Mouse (Mus musculus) adrenal gland (tissue): ENCODE results near the gene Ndc1.
"Not testable (repeated sequence)": the region's sequence is repeated elsewhere in the genome, so short reads cannot be mapped to it uniquely, and the experiment has no call there.

Source experiments
- intact Hi-C: fragments of 180-260 bp; cut with DNase I; formaldehyde crosslinking; loops from one replicate; pipeline ENCODE4 v1.15.1; 2025
- long read RNA-seq, 2 experiments: library from polyadenylated mRNA; unstranded; transcript quantifications; one replicate each; pipeline ENCODE4 v2.0.0; 2020; ENCODE audit warnings: borderline replicate concordance in 1 of 2; ENCODE audit not compliant: insufficient replicate concordance in 1 of 2

Ndc1 gene
- long read RNA-seq, experiment 1, full-length matches to known transcripts, result 4 of 6 reads
- long read RNA-seq, experiment 1, partial matches to known transcripts, result 0 of 6 reads
- long read RNA-seq, experiment 1, other reads (novel, unspliced or antisense), result 2 of 6 reads
- long read RNA-seq, experiment 2, full-length matches to known transcripts, result 7 of 13 reads
- long read RNA-seq, experiment 2, partial matches to known transcripts, result 2 of 13 reads
- long read RNA-seq, experiment 2, other reads (novel, unspliced or antisense), result 4 of 13 reads

DNA sequence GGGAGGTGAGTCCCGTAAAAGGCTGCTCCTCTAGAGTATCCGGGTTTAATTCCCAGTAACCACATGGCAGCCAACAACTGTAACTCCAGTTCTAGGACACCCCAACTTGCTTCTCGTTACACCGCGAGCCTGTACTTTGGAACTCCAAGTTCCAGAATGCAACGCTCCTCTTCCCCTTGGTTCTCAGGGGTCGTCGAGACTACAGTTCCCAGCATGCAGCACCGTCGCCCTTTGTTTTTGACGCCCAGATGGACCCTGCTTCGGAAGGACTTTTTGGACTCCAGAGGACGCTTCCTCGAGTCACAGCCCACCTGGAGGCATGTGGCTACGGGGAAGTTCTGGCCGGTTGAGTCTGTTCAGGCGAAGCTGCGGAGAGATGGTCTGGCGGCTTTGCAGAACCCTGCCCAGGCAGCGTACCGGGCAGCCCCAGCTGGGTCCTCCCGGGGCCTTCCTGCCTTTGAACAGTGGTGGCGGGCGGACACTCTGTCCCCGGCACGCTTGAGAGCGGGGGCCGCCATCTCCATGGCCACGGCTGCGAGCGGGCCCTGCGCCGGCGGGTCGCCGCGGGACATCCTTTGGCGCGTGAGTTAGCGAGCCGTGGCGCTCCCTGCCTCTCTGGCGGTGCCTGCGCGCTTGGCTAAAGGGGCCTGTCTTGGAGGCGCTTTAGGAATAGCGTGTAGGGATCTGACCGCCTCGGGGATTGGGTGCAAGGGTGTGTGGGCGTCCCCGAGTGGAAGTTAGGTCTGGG, at the start of gene Ndc1:
Gene Ndc1, plus strand, starts transcription at position 218 of the 748 bp plus-strand sequence.
- intact Hi-C loops, result no loop called here

DNA sequence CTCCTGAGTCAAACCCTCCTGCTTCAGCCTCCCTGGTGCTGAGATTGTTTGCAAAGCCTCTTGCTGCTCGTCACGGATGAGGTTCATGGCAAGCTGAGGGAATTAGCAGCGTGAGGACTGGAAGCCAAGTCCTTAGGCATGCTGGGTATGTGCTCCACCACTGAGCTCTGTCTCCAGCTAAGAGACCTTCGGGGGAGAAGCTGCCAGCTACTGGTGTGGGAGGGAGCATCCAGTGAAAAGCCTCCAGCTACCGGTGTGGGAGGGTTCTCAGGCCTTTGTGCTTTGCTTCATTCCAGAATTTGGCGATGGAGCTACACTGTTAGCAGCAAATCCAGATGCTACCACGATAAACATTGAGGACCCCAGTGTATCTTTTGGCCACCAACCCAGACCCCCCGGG, 48.9 kb upstream of the Ndc1 start:
- intact Hi-C loops, result no loop called here

DNA sequence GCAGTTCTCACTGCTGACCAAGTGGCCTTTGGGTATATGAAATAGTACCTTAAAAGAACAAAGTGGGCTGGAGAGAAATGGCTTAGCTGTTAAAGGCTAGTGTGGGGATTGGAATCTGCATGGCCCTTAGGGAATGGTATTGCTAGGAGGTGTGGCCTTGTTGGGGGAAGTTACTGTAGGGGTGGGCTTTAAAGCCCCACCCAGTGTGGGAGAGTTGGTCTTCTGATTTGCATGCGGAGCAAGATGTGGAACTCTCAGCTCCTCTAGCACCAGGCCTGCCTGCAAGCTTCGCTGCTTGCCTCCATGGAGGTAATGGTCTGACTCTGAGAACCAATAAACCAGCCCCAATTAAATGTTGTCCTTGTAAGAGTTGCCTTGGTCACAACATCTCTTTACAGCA, 46.5 kb upstream of the Ndc1 start:
- intact Hi-C loops, result no loop called here

DNA sequence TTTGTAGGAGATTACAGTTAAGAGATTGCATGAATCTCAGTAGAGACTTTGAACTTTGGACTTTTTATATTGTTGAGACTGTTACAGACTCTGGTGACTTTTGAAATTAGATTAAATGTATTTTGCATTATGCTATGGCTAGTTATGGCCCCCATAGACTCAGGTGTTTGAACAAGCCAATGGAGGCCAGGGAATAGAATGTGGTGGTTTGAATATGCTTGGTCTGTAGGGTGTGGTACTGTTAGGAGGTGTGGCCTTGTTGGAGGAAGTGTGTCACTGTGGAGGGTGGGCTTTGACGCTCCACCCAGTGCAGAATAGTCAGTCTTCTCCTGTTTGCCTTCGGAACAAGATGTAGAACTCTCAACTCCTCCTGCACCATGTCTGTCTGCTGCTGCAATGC, 44.5 kb upstream of the Ndc1 start:
- intact Hi-C loops, result no loop called here

DNA sequence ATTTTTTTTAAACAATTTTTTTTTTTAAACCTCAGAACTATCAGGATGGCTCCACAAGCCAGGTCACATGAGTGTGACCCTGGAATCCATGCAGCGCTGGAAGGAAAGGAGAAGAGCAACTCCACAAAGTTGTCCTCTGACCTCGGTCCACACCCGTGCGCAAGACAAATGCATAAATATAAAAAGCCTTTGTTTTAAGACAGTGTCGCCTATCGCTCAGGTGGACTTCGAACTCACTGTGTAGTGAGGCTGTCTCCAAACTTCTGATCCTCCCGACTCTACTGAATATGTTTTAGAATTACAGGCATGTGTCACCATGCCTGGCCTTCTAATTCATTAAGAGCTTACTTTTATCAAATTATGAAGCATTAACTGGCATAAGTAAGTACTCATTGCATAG, 39.1 kb upstream of the Ndc1 start:
- intact Hi-C loops, result no loop called here

DNA sequence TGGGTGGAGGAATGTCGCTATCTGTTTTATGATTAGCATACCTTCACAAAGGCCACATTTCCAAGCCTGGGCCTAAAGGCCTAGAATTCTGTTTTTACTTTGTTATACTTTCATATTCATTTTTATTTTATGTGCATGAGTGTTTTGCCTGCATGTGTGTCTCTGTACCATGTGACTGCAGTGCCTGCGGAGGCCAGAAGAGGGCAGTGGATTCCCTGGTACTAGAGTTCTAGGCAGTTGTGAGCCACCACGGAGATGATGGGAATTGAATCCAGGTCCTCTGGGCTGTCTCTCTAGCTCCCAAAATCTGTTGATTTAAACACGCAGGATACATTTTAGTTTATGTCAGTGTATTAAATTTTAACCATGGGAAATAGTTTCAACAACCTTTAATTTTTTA, 34.1 kb upstream of the Ndc1 start:
- intact Hi-C loops, result no loop called here

DNA sequence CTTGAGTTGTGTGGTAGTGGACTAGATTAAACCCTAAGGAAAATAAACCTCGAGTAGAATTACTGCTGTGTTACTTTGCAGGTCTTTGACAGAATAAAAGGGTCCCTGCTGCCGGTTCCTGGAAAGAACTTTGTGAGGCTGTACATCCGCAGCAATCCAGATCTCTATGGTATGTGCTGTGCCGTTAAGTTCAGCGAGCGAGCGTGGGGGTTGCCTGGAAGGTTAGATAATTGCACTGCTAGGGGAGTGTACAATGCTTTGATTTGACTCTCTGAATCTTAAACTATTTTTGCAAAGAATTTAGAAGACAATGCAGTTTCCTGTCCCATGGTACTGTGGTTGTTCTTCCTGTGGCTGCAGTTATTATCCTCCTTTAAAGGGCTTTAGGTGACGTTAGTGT, 31.2 kb upstream of the Ndc1 start:
- intact Hi-C loops, result no loop called here

DNA sequence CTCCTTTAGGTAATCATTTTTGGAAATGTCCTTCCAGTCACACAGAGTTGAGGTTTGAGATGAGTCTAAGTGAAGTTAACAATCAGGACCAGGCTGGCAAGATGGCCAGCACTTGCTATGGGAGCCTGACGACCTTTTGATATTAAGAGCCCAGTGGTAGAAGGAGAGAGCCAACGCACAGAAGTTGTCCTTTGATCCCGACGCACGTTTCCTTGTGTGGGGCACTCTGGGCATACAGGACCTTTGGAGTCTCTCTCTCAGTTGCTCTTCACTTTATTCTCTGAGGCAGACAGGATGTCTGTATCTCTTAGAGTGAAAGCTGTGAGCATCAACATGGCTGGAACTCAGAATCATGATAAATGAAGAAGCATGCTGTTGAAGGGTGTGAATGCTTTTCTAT, 30.1 kb upstream of the Ndc1 start:
- intact Hi-C loops, result no loop called here

DNA sequence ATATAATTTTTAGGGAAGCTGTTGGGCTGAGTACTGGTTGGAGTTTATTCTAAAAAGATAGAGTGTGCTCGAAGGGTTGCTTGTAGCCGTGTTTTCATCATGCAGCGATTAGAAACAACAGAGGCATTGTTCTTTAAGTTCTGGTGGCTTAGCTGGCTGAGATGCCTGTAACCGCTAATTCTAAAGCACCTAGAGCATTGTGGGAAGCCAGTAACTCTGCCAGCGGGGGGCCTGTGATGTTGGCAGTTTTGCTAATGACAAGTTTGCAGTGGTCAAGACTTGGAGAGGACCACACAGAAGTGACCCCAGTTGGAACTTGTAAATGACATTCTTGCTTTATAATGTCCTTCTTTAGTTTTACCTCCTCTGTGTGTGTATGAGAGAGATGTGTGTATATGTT, 26.2 kb upstream of the Ndc1 start:
- intact Hi-C loops, result loop anchor here (10.0 kb wide), 1 partner anchor 147 kb away; no protein-coding TSS in a partner anchor

DNA sequence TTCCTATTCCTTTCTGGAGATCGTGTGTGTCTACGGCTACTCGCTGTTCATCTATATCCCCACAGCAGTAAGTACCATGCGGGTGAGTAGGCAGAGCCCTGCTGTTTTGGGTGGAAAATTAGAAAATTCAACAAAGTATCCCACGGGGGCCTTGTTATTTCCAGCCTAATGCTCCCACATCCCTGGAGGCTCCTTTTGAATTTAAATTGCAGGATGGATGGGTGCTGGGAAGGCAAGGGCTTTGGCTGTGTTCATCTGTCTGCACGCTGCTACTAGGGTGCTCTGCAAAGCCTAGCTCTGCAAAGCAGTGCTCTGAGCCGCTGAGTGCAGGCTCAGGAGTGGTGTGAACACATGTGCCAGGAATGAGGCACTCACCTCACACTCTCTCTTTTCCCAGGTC, 23.0 kb upstream of the Ndc1 start:
- intact Hi-C loops, result loop anchor here (5.0 to 10.0 kb wide), 2 partner anchors 97 to 150 kb away; no protein-coding TSS in a partner anchor

DNA sequence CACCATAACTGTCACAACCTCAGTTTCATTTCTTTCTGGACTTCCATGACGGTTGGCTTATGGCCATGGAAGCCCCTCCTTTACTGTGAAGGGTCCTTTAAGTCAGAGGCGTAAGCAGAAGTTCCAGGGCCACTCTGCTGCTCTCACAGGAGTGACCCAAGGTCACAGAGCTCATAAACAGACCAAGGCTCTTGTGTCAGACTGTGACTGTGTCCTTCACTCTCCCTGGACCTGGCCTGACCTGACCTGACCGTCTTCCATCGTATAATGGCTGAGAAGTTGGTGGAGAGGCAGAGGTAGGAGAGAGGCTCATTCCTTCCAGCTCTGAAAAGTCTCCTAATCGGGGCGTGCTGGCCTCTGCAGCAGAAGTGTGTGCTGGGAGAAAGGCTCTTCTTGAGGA, 20.4 kb upstream of the Ndc1 start:
- intact Hi-C loops, result loop anchor here (5.0 to 10.0 kb wide), 2 partner anchors 100 to 152 kb away; no protein-coding TSS in a partner anchor

DNA sequence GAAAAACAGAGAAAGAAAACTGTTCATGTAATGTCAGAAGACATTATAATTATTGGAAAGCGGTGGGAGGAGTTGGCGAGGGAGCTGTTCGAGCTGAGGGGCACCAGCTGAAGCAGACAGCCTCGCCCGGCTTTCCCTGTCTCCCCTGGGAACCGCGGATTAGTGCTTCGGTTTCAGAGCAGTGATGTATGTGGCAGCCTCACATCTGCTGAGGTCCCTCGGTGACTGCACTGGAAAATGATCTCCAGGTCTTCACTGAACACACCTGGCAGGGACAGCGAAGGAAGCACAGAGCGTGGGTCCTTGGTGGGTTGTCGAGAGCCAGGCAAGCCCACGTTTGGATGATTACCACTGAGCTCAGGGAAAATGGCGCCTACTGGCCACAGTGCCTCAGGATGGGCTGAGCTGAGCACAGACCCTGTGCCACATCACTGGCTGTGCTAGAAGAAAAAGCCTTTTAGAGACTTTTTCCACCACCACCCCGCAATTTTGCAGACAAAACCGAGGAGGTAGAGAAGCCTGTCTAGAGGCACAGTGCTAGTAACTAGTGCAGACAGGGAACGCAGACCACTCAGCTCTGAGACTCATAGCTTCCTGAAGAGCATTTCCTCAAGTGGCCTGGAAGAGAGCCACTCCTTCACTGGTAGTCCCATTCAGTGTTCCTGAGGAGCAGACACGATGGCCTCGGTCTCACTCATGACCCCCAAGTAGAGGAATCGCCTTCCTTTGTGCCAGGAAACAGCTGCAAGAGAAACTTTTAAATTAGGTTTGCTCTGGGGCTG, 18.9 kb upstream of the Ndc1 start:
- intact Hi-C loops, result loop anchor here (5.0 to 10.0 kb wide), 2 partner anchors 101 to 154 kb away; no protein-coding TSS in a partner anchor

DNA sequence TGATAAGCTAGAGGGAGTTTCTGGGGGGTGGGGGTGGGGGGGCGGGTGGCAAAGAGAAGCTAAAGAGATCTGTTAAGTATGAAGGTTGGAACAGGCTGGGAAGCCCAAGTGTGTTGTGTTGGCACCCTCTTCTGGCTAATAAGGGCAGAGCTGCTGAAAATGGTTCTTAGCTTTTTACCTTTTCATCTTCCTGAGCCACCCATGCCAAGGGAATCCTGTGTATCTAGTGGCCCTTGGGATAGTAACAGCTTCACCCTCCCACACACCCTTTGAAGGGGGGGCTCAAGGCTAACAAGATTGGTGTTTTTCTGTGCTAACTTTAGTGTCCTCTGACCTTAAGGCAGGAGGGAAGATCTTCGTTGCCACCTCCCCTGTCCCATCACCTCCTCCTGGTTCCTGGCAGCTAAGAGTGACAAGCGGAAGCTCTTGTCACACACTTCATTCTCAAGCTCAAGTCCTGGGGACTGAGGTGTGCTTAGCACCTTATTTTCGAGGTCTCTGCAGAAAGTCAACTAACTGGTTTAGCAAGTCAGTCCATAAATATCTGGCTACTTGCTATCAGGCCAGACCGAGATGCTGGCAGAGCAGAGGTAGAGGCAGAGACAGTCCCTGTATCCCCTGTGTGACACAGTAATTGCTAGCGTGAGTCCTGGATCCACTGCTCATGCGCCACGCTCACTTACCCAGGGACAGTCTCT, 18.1 kb upstream of the Ndc1 start:
- intact Hi-C loops, result loop anchor here (5.0 to 10.0 kb wide), 2 partner anchors 102 to 155 kb away; no protein-coding TSS in a partner anchor

DNA sequence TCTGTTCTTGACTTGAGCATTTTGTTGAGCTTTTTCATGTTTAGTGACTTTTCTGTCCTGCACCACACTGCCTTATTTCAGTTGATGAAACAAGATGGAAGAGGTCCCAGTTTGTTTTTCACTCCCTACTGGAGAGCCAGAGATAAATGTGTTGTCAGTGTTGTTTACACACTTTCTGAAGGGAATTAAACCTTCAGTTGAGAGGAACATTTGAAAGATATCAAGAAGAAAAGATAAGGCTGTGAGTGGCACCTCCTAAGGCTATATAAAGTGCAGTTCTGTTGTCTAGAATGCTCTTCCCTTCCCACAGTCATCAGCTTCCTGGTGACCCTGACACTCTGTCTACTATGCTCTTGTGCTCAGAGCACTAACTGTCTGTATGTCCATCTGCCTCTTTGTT, 16.2 kb upstream of the Ndc1 start:
- intact Hi-C loops, result no loop called here

DNA sequence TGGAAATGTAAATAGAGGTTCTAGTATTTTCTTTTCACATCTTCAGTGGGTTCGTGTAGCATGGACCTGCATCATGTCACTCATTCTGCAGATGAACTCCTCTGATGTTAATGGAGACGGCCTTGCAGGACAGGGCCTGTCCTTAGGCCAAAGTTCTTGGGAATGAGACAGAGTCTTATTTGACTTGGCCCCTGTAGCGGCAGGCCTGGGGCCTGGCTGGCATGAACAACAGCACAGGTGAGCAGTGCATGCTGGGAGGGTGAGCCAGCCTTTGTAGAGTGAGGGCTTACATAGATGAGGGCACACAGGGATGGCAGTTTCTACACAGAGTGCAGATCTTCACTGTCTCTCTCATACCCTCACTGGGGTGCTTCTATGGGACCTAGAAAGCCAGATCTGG, 14.0 kb upstream of the Ndc1 start:
- intact Hi-C loops, result no loop called here

DNA sequence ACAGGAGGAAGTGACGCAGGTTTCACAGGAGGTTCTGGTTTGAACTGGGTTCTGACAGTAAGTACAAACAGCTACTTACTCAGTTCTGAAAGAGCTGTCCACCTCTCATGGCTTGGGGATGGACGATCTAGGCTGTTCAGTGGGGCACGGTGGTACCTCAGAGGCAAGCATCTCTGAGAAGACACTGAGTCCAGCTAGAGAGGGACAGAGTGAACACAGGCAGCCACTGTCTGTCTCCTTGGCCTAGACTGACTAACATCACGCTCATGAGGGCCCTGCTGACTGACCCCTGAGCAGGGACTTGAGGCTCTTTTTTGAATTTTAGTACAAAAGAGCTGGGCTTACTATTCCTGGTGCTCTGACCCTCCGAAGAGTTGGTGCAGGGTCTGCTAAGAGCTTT, 13.5 kb upstream of the Ndc1 start:
- intact Hi-C loops, result no loop called here

DNA sequence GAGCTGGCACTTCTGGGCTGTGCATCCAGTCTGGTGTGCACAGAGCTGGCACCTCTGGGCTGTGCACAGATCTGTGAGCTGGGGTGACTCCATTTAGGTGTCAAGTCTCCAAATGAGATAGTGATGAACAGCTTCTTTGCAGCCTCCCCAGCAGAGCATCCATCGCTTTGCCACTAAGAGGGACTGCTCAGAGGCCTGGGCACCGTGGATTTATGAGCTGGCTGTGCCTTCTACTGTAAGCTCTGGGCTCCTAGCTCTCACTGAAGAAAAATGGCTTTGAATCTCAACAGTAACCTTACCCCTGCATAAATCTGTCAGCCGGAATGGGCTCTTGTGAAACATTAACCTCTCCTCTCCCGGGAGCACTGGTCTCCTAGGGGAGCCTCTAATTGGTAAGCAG, 13.0 kb upstream of the Ndc1 start:
- intact Hi-C loops, result no loop called here

DNA sequence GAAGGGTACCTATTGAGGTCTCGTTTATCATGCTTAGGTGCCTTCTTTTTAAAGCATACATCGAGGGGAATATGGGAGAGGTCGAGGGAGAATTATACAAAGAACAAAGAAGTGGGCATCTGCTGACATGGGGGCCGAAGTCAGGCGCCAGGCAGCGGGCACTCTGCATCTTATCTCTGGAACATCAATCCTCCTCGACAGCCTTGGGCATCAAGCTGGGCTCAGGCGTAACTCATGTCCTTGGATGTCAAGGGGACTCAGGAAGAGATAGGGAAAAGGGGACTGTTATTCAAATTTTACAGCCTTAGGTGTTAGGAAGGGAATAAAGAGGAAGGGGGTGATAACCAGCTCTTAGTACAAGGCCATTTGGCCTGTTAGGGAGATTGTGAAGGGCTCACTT, 10.4 kb upstream of the Ndc1 start:
- intact Hi-C loops, result not testable (repeated sequence)

DNA sequence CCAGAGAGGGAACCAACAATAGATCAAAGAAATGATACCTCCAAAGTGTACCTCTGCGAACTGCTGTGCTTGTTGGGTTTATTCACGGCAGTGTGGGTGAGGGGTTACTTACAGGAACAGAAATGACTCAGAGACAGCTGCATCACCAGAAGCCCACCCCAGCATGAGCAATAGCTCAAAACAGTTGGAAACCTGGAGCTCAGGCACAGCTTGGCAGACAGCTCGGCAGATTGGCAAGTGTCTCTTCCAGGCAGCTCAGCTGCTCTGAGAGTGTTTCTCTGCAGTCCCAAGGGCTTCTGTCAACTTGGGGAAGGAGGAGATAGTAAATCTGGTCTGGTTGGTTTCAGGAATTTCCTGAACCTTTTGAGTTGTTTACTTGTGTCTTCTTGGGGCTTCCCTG, 9.1 kb upstream of the Ndc1 start:
- intact Hi-C loops, result no loop called here

DNA sequence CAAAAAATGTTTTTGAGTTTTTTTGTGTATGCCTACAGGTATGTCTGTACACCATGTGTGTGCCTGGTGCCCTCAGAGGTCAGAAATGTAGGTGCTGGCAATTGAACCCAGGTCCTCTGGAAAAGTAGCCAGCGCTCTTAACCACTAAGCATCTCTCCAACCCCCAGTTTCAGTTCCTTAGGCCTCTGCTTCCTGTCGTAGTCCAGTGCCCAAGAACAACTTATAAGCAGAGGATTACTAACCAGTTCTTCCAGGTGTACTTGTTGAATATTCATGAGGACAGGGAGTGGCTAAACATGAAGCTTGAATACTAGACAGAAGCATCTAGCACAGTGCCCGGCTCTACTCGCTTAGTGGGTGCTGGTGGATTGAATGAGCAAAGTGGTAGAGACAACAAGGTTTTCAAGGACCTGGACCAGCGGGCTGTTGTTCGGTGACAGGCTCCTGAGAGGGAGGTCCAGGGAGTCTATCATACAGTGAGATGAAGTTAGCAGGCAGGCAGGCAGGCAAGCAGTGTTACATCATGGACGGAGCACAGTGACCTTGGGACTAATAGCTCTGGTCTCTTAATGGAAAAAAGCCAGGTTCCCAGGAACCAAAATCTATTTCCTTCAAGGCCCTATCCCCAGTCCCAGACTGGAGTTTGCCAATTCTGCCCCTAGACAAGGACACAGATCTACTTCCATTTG, 7.0 kb upstream of the Ndc1 start:
- intact Hi-C loops, result no loop called here

DNA sequence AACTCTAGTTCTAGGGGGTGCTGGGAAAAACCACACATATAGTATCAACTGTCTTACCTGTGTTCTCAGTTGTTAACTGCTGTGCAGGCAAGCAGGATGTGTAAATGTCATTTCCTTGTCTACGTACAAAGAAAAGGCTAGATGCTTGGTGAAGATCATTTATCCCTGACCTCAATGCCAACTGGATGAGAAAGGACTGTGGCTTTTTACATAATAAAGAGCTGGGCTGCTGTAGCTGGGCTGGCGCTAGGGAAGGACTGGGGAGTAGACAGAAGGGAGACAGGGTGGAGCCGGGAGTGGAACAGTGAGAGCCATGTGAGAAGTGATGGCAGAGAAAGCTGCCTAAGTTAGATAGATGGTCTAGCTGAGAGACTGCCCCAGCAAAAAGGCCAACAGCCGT, 4.8 kb upstream of the Ndc1 start:
- intact Hi-C loops, result no loop called here
